Mouse (Mus musculus) stomach, embryonic 14.5 days (tissue): ENCODE results near the gene Susd3. TPM values are rescaled to one million over a fixed set of nuclear protein-coding genes. Genes with fewer than 3 reads are reported as not detected.

Experiments
- ATAC-seq: fragments of 200-750 bp; cut with Nextera tagmentation; 2 replicates; pipeline ENCODE4 v1.8.0; 2017; ENCODE audit warnings: low read depth, moderate TSS enrichment; ENCODE audit not compliant: insufficient number of reproducible peaks, insufficient read depth, low FRiP score
- H3K27ac ChIP-seq: fragments of 300-500 bp; sonication (generic); 2 replicates; pipeline ENCODE4 v1.5.1; 2014; ENCODE audit warnings: mild to moderate bottlenecking, low read length, moderate library complexity, mixed read lengths
- H3K27me3 ChIP-seq: fragments of 300-500 bp; sonication (generic); 2 replicates; pipeline ENCODE4 v1.6.1; 2014; ENCODE audit warnings: low read length, control low read depth, mixed read lengths; ENCODE audit not compliant: control insufficient read depth, insufficient read depth
- H3K36me3 ChIP-seq: fragments of 300-500 bp; sonication (generic); 2 replicates; pipeline ENCODE4 v1.6.1; 2014; ENCODE audit warnings: mild to moderate bottlenecking, control low read depth, low read length, moderate library complexity, mixed read lengths; ENCODE audit not compliant: control insufficient read depth, insufficient read depth
- H3K4me1 ChIP-seq: fragments of 300-500 bp; sonication (generic); 2 replicates; pipeline ENCODE4 v1.6.1; 2014; ENCODE audit warnings: low read length, control low read depth, mixed read lengths; ENCODE audit not compliant: control insufficient read depth, insufficient read depth
- H3K4me2 ChIP-seq: fragments of 300-500 bp; sonication (generic); replicated peaks from 2 replicates; pipeline ENCODE4 v1.6.1; 2014; ENCODE audit warnings: low read depth, low read length, control low read depth
- H3K4me3 ChIP-seq: fragments of 300-500 bp; sonication (generic); 2 replicates; pipeline ENCODE4 v1.5.1; 2014; ENCODE audit warnings: low read depth, low read length, control low read depth
- H3K9ac ChIP-seq: fragments of 300-500 bp; sonication (generic); replicated peaks from 2 replicates; pipeline ENCODE4 v1.6.1; 2014; ENCODE audit warnings: low read depth, mild to moderate bottlenecking, control low read depth, low read length, moderate library complexity, mixed read lengths
- H3K9me3 ChIP-seq: fragments of 300-500 bp; sonication (generic); 2 replicates; pipeline ENCODE4 v1.6.1; 2016; ENCODE audit warnings: low read depth, low read length, control low read depth; ENCODE audit not compliant: control insufficient read depth
- WGBS: fragments of 180-500 bp; shearing (Covaris S2); extraction: QIAGEN DNeasy Blood & Tissue Kit; methylation state at CpG from one replicate; pipeline ENCODE4 v1.1.7; 2014; 5-methylcytosine and 5-hydroxymethylcytosine counted together
- polyA plus RNA-seq: library from polyadenylated mRNA; unstranded; fragments of >200 nt; fragmentation: Nextera tagmentation; extraction: Ambion mirVana; gene quantifications from 2 replicates; pipeline ENCODE4 v1.2.1, GENCODE M21; 2014

The Susd3 gene
- polyA plus RNA-seq, 1 experiment from 2014 or later = 1.8 TPM

DNA sequence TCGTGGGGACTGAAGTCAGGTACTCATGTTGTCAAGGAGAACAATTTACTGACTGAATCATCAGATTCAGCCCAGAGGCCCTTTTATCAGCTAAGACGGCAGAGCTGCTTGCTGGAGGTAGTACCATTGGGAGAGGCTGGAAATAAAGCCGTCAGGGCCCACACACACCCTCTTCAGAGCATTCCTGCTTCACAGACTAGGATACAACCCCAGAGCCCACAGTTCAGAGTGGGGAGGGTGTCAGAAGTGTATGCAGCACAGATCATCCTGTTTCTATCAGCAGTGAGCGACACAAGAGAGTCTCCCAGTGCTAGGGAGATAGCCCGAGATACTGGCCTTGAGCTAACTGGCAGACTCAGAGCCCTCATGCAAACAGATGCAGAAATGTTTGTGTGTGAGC is 65.3 kb downstream of the Susd3 start:
- Histone ChIP-seq H3K27ac (no peak overlapping the region), H3K4me2 (no peak overlapping the region), H3K9me3 (no peaks in the 10 kb centered on the region), H3K27me3 (no peaks in the 10 kb centered on the region), H3K9ac (no peak overlapping the region), H3K4me3 (no peak overlapping the region), H3K4me1 (peaks cover 13% of the 10 kb centered on the region), H3K36me3 (no peaks in the 10 kb centered on the region)
- ATAC-seq = no peak
- WGBS = 38% methylated on average over 5 of the region's 5 CpGs

DNA sequence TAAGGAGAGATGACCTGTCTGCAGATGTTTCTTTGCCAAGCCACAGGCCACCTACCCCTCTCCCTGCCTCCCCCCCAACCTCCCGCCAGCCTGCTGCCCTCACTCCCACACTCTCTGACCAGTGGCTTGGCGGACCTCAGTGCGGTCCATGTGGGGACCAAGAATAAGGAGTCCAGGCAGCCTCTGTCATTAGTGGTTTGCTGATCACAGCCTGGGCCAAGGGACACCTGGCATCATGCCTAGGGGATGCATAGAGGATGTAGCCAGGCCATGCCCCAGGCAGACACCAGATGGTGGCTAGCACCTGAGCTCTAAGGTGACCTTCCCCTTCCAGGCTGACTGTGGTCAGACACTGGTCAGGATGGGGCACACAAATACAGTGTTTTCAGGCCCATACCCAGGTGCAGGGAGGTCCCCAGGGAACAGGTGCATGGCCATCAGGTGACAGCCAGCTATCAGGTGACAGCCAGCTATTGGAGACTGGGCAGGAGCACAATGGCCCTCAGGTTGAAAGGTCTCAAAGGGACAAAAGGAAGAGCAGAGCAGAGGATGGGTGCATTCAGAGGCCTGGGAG is 67.0 kb downstream of the Susd3 start:
- WGBS = 85% methylated on average over 3 of the region's 3 CpGs
- no peak for ATAC-seq
- H3K36me3 ChIP-seq = no peaks in the 10 kb centered on the region
- no peak overlapping the region for H3K9ac ChIP-seq
- H3K27ac ChIP-seq = no peak overlapping the region
- H3K4me2 ChIP-seq = no peak overlapping the region
- H3K4me3 ChIP-seq = no peak overlapping the region
- peaks cover 6% of the 10 kb centered on the region for H3K4me1 ChIP-seq
- no peaks in the 10 kb centered on the region for H3K9me3 ChIP-seq
- H3K27me3 ChIP-seq = no peaks in the 10 kb centered on the region

DNA sequence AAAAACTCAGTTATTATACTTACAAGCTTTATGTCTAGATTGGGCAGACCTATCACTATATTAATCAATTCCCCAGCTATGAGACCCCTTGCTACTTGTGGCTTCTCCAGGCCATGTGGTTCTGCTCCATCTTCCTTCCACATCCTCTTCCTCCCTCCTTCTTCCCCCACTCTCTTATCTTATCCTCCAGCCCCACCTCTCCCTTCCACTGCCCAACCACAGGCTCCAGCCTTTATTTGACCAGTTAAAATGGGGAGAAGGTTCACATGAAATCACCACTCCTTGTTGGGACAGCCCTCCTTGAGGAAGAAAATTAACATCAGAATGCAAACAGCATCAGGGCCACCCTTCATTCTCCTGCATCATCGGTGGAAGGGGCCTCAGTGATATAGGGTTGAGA is 67.8 kb downstream of the Susd3 start:
- Histone ChIP-seq H3K27ac (no peak overlapping the region), H3K9ac (no peak overlapping the region), H3K27me3 (no peaks in the 10 kb centered on the region), H3K9me3 (no peaks in the 10 kb centered on the region), H3K4me1 (0 out of 2 replicates have a peak, but pooled peaks cover 5% of the 10 kb centered on the region), H3K4me2 (no peak overlapping the region), H3K36me3 (no peaks in the 10 kb centered on the region), H3K4me3 (no peak overlapping the region)
- ATAC-seq = no peak
- 50% methylated on average over 1 of the region's 1 CpGs for WGBS

Other genes with a start within 250 kb of the Susd3 start
- 4.2 and 4.4 TPM in 2 replicates for gene Wnk2, start 100.7 kb downstream of the Susd3 start, polyA plus RNA-seq
- gene Ninj1, start 61.2 kb downstream of the Susd3 start, polyA plus RNA-seq = 48.8 and 54.5 TPM in 2 replicates
- gene Card19, start 32.7 kb downstream of the Susd3 start, polyA plus RNA-seq = 48.5 and 57.0 TPM in 2 replicates
- gene Fgd3, start 71.6 kb upstream of the Susd3 start, polyA plus RNA-seq = 0.51 and 0.56 TPM in 2 replicates
- 24.2 and 26.0 TPM in 2 replicates for gene Bicd2, start 92.9 kb upstream of the Susd3 start, polyA plus RNA-seq
- 16.3 and 17.8 TPM in 2 replicates for gene Ippk, start 172.5 kb upstream of the Susd3 start, polyA plus RNA-seq
- 1.2 and 1.7 TPM in 2 replicates for gene Tes3-ps, start 244.6 kb upstream of the Susd3 start, polyA plus RNA-seq